Mouse (Mus musculus): ENCODE measurements at regions not wholly inside any gene's neighbourhood (a gene's known extent, or its start where the extent isn't known, plus 50 kb on each side); places are given as distances from the start of the nearest gene placed in this dataset.
"Not testable (repeated sequence)": the region's sequence is repeated elsewhere in the genome, so short reads cannot be mapped to it uniquely, and the experiment has no call there.

GRCm38 (mm10) chrX:50594976-50595375 is 166.7 kb upstream of the Olfr1324 start:
- TF ChIP-seq CTCF (IDR thresholded peaks at IDR 0.05; ENCODE audit: low read depth), result peak; percentile 44
- not testable (repeated sequence) for TF ChIP-seq EP300 (IDR thresholded peaks at IDR 0.05; ENCODE audit: low read depth)
